Mouse (Mus musculus) lung, postnatal 0 days (tissue): ENCODE results near the gene Fstl5.

Experiments
- CTCF ChIP-seq: IDR thresholded peaks from 2 replicates; pipeline ENCODE4 v1.5.1; 2016; ENCODE audit warnings: antibody characterized with exemption, mild to moderate bottlenecking
- EP300 ChIP-seq: IDR thresholded peaks from 2 replicates; pipeline ENCODE4 v1.6.1; 2016; ENCODE audit warnings: antibody characterized with exemption, mild to moderate bottlenecking, control low read depth

DNA sequence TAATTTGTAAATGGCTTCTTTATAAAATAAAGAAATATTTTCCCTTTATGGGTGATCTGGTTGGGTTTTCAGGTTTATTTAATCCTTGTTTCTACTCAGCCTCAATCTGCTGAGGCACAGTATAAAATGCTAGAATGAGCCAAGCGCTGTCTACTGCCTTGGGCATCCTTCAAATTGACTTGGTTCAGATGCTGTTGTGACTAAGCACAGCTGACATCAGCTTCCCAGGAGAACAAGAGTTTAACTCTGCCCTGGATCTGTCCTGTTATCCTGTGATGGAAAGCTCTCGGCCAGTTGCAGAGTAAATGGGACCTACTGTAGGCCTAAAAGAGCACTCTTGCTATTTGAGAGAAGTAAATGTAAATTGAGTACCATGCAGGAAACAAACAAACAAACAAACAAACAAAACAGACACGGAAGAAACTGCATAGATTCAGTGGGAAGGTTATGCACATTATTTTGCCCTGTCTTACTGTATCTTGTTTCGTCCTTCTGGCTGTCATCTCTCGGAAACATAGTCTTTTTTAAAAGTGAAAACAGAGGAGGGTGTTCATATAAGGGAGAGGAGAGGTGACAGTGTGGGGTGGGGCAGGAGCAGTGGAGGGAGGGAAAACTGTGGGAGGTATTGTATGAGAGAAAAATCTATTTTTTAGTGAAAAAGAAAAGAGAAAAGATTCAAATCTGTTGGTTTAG is 605.9 kb downstream of the Fstl5 start:
- no peak for TF ChIP-seq EP300
- TF ChIP-seq CTCF, result no peak
